Mouse (Mus musculus) retina, postnatal 1 day (tissue): ENCODE results near the gene Ndufb10.
"Not testable (repeated sequence)": the region's sequence is repeated elsewhere in the genome, so short reads cannot be mapped to it uniquely, and the experiment has no call there.

Experiments
- DNase-seq: peaks from one replicate; pipeline ENCODE4 v3.0.0-alpha.2; 2012

Ndufb10 gene

DNA sequence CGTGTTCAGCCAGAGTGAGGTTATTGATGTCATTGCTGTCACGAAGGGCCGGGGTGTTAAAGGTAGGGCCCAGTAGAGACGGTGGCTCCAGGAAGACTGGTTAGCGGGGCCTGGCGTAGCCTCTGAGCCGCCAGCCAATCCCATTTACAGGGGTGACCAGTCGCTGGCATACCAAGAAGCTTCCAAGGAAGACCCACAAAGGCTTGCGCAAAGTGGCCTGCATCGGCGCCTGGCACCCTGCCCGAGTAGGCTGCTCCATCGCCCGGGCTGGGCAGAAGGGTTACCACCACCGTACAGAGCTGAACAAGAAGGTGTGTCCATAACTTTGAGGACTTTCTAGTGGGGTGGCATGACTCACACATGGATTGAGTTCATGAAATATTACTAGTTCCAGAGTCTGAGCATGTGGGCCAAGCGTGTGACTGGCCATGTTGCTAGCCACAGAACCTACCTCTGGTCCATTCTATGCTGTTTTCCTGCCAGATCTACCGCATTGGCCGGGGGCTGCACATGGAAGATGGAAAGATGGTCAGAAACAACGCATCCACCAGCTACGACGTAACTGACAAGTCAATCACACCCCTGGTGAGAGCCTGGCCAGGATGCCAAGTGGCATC lies 9.3 kb upstream of the Ndufb10 start:
- no peak for DNase-seq

- DNase-seq, result no peak
Observed at GRCm38 (mm10) chr17:24732233-24732935, 8.1 kb upstream of the Ndufb10 start.

DNA sequence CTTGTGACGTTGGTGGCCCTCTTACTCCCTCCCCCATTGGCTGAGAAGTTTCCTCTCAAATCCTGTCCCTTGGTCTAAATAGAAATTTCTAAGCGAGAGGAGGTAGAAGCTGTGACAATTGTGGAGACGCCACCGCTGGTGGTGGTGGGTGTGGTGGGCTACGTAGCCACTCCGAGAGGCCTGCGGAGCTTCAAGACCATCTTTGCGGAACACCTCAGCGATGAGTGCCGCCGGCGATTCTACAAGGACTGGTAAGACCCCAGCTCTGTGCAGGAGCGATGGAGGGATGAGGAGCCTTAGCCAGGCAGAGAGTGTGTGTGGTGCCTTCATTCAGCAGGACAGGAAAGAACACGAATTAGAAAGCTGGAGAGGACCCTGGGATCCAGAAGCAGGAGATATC lies 6.5 kb upstream of the Ndufb10 start:
- DNase-seq, result no peak

- no peak for DNase-seq
Observed at GRCm38 (mm10) chr17:24729067-24729466, 4.8 kb upstream of the Ndufb10 start.

GRCm38 (mm10) chr17:24728184-24728583 lies 3.9 kb upstream of the Ndufb10 start:
- DNase-seq, result no peak

- DNase-seq, result no peak
Observed at GRCm38 (mm10) chr17:24727618-24728017, 3.3 kb upstream of the Ndufb10 start, which contains the start of gene Rpl3l. Rpl3l (plus strand) TSS chr17:24727820.

- DNase-seq, result no peak
Observed at GRCm38 (mm10) chr17:24725637-24726390, 1.5 kb upstream of the Ndufb10 start.

GRCm38 (mm10) chr17:24723881-24724180 lies 447 bp downstream of the Ndufb10 start:
- no peak for DNase-seq

- DNase-seq, result no peak
Observed at GRCm38 (mm10) chr17:24723122-24723880, 977 bp downstream of the Ndufb10 start.

DNA sequence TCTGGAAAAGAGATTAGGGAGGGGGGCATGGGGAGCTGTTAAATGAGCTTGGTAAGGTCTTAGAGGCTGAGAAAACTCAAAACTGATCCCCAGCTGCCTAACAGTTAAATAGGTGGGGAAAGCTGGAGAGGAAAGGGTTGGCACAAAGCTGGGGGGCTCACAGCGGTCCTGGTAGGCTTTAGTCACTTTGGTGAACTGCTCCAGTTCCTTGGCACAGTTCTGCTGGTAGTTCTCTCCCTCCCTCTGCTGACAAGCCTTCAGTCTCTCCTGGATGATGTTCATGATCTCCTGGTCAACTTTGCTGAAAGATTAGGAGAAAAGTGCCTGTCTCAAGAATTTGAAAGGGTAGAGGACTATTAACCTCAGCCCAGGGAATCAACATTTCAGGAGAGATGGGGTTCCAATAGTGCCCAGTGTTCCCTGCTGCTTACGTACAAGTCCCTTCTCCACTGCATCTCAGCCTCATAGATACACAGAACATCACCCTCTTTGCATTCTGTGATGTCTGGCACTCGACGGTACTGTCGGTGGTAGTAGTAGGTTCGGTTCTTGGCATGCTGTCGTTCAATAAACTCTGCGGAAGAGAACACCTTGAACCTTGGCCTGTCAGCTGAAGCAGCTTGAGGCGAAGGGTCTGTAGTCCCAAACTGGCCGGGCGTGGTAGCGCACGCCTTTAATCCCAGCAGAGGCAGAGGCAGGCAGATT lies 1.9 kb downstream of the Ndufb10 start:
- DNase-seq, result no peak

DNA sequence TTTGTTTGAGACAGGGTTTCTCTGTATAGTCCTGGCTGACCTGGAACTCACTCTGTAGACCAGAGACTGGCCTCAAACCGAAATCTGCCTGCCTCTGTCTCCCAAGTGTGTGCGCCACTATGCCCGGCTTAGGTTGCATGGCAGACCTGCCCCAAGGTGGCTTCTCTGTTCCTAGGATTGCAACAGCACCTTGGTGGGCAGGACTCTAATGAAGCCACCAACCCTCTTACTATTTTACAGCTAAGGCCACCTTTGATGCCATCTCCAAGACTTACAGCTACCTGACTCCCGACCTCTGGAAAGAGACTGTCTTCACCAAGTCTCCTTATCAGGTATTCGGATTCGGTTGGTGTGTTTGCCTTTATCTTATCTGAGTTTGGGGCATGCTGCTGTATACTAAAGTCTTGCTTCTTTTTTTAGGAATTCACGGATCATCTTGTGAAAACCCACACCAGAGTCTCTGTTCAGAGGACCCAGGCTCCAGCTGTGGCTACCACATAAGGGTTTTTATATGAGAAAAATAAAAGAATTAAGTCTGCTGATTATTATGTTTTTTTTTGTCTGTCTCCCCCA lies 2.8 kb downstream of the Ndufb10 start:
- DNase-seq, result not testable (repeated sequence)

GRCm38 (mm10) chr17:24720616-24721015 lies 3.7 kb downstream of the Ndufb10 start:
- not testable (repeated sequence) for DNase-seq

DNA sequence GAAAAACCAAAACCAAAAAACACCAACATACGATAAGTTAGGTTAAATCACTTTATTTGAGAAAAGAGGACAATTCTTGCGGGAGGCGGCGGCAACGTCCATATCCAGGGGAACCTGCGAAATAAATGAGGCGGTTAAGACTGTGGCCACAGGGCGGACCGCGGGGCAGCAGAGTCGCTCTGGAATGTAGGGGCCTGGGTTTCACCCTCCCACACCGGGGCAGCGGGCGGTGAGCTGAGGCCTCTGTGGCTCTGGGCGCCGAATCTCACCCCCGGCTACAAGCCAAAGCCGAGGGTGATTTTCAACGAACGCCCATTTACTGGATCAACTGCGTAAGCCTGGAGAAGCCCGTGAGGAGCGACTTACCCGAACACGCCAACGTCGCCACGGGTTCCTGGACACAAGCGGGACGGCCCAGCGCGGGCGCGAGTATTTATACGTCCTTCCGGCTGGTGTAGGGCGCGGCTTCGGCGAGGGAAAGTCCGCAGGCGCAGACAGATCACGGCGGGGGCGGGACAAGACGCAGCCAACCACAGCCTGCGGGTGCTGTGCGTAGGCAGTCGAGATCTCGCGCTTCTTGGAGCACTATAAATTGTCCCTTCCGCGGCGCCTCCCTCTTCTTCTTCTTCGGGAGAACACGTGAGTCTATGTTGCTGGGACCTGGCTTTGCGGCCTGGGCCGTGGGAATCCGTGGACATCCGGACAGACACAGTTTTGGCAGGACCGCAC lies 4.6 kb downstream of the Ndufb10 start:
- peak; percentile 99 for DNase-seq

DNA sequence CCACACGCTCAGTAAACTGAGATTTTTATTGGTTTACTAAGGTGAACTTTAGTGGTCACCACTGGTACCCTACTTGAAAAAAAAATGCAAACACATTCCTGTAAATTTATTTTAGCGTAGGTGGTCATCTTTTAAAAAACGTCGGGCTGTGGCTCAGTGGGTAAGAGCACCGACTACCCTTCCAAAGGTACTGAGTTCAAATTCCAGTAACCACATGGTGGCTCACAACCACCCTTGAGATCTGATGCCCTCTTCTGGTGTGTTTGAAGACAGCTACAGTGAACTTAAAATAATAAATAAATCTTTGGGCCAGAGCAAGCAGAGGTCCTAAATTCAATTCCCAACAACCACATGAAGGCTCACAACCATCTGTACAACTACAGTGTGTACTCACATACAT lies 5.3 kb downstream of the Ndufb10 start:
- DNase-seq, result not testable (repeated sequence)

- DNase-seq, result no peak
Observed at GRCm38 (mm10) chr17:24717943-24718342, 6.3 kb downstream of the Ndufb10 start, which contains the start of the genes Rnf151 and Rps2. Rnf151 (minus strand) TSS chr17:24718063. Rps2 (plus strand) TSS chr17:24718116.

- DNase-seq, result no peak
Observed at GRCm38 (mm10) chr17:24716166-24716682, 8.1 kb downstream of the Ndufb10 start.

GRCm38 (mm10) chr17:24715556-24715955 lies 8.7 kb downstream of the Ndufb10 start:
- no peak for DNase-seq

- DNase-seq, result peak; percentile 52
Observed at GRCm38 (mm10) chr17:24708646-24709045, 15.6 kb downstream of the Ndufb10 start.

GRCm38 (mm10) chr17:24707801-24708425 lies 16.4 kb downstream of the Ndufb10 start:
- no peak for DNase-seq

DNA sequence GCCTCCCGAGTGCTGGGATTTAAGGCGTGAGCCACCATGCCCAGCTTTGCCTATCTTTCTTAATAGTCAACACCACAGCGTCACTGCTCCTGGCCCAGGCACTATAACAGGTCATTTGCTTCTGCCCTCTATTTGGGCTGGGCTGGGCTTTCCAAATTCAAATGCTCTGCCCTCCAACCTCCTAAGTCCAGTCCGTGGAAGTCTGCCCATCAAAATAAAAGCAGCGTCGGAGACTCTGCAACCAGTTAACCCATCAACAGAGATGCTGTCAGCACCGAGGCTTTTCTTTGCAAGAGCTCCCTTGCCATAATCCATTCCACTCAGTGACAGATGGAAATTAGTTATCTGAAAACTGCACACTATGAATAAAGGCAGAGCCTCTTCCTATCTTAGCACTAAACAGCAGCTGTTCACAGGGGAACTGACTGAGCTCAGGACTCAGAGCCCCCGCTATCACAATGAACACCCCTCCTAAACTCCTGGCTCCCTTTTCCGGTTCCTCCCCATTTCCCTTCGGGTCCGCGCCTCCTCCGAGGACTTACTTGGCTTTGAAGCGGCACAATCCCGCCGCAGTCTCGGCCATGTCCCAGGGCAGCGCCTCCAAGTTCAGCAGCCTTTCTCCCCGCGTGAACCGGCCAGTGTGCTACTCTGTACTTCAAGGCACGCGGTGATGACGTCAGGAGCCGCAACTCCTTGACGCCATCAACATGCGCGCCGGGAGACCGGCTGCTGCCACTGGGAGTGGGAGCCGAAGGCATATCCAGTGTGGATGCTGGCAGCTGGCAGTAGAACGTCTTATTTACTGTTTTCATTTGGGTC lies 17.1 kb downstream of the Ndufb10 start, which contains the start of gene Tbl3:
Gene Tbl3, minus strand, starts transcription at position 679 of the 819 bp plus-strand sequence.
- peak; percentile 96 for DNase-seq
